Mouse (Mus musculus) intestine, embryonic 15.5 days (tissue): ENCODE results near the gene Ppip5k2. TPM values are rescaled to one million over a fixed set of nuclear protein-coding genes. Genes with fewer than 3 reads are reported as not detected.

ENCODE experiments used
- ATAC-seq: fragments of 200-750 bp; cut with Nextera tagmentation; 2 replicates; pipeline ENCODE4 v1.8.0; 2017; ENCODE audit warnings: moderate TSS enrichment, moderate library complexity
- H3K27ac ChIP-seq: fragments of 300-500 bp; sonication (generic); 2 replicates; pipeline ENCODE4 v1.5.1; 2015; ENCODE audit warnings: mild to moderate bottlenecking, inconsistent platforms
- H3K27me3 ChIP-seq: fragments of 300-500 bp; sonication (generic); replicated peaks from 2 replicates; pipeline ENCODE4 v1.6.1; 2015; ENCODE audit warnings: inconsistent platforms
- H3K36me3 ChIP-seq: fragments of 300-500 bp; sonication (generic); 2 replicates; pipeline ENCODE4 v1.6.1; 2015; ENCODE audit warnings: inconsistent platforms
- H3K4me1 ChIP-seq: fragments of 300-500 bp; sonication (generic); replicated peaks from 2 replicates; pipeline ENCODE4 v1.6.1; 2015; ENCODE audit warnings: inconsistent platforms
- H3K4me2 ChIP-seq: fragments of 300-500 bp; sonication (generic); replicated peaks from 2 replicates; pipeline ENCODE4 v1.6.1; 2015; ENCODE audit warnings: mild to moderate bottlenecking, inconsistent platforms
- H3K4me3 ChIP-seq: fragments of 300-500 bp; sonication (generic); replicated peaks from 2 replicates; pipeline ENCODE4 v1.5.1; 2015; ENCODE audit warnings: inconsistent platforms
- H3K9ac ChIP-seq: fragments of 300-500 bp; sonication (generic); 2 replicates; pipeline ENCODE4 v1.6.1; 2015; ENCODE audit warnings: inconsistent platforms
- H3K9me3 ChIP-seq: fragments of 300-500 bp; sonication (generic); 2 replicates; pipeline ENCODE4 v1.6.1; 2016; ENCODE audit warnings: inconsistent platforms
- WGBS: fragments of 180-500 bp; shearing (Covaris S2); methylation state at CpG from one replicate; pipeline ENCODE4 v1.1.7; 2015; 5-methylcytosine and 5-hydroxymethylcytosine counted together
- polyA plus RNA-seq: library from polyadenylated mRNA; unstranded; fragments of >200 nt; fragmentation: Nextera tagmentation; extraction: Ambion mirVana; gene quantifications from 2 replicates; pipeline ENCODE4 v1.2.1, GENCODE M21; 2015

Gene Ppip5k2
- polyA plus RNA-seq, 1 experiment from 2014 or later: 37.9 TPM

DNA sequence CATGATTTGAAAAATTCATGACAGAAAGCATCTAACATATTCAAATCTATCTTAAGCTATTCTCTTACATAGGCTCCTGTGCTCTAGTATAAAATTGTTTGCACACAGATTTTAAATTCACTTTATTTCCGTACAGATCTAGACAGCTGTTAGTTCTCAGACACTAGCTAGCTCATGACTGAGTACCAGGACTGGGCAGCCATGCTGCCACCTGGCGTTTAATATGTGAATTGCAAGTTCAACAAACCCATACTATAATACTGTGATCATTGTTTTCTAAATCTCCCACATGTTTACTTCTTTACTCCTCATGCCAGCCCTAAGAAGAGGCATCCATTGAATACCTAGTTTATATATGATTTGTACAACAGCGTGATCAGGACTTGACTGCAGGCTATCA lies 81.5 kb downstream of the Ppip5k2 start:
- H3K36me3 ChIP-seq: no peaks in the 10 kb centered on the region
- no peak overlapping the region for H3K9ac ChIP-seq
- 8% methylated on average over 3 of the region's 3 CpGs for WGBS
- H3K4me2 ChIP-seq: no peak overlapping the region
- H3K27ac ChIP-seq: no peak overlapping the region
- ATAC-seq: no peak
- no peak overlapping the region for H3K4me3 ChIP-seq
- H3K4me1 ChIP-seq: no peaks in the 10 kb centered on the region
- H3K27me3 ChIP-seq: no peaks in the 10 kb centered on the region
- no peaks in the 10 kb centered on the region for H3K9me3 ChIP-seq

DNA sequence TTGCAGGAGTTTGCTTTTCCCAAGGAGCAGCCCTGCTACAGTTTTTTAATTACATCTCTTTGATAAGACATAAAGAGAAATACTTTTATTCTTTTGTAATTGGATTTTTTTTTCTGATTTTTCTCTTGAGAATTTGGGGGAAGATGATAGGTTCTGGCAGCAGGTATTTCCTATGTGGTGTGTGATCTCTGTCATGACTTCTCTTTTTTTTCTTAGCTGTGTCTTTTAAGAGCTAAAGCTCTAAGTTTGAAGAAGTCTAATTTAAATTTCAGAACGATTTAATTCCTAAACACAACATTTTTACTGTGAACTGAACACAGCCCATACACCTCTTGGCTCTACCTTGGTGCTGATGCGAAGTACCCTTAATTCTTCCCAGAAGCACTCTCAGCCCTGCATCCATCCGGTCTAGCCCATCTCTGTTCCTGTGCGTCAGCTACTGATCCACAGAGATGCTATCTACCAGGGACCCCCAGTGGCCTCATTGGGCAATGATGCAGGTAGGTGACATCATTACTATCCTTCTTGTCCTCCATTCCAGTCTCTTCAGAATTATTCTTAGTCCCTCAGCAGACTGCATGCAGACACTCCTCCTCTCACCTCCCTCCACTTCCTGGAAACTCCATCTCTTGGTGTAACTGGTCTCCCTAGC lies 93.6 kb downstream of the Ppip5k2 start:
- Histone ChIP-seq H3K4me1 (no peaks in the 10 kb centered on the region), H3K27me3 (no peaks in the 10 kb centered on the region), H3K4me2 (no peak overlapping the region), H3K9me3 (no peaks in the 10 kb centered on the region), H3K9ac (no peak overlapping the region), H3K4me3 (no peak overlapping the region), H3K36me3 (no peaks in the 10 kb centered on the region), H3K27ac (no peak overlapping the region)
- no peak for ATAC-seq
- WGBS: 74% methylated on average over 4 of the region's 4 CpGs

DNA sequence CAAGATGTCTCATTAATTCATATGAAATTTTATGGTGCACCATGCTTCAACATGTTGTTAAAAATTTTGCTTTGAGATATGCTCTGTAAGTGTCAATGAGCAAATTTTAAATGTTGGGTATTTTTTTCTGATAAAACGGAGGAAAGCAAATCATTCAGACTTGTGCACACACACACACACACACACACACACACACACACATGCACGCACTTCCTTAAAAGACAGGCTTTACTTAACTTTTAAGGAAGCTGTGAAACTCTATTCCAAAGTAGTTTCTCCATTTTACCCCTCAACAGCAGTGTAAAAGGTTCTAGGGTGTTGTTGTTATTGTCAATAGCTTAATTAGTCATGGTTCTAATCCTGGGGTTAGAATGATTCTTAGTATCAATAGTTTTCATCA lies 94.1 kb downstream of the Ppip5k2 start:
- H3K9ac ChIP-seq: no peak overlapping the region
- no peaks in the 10 kb centered on the region for H3K36me3 ChIP-seq
- H3K4me1 ChIP-seq: no peaks in the 10 kb centered on the region
- ATAC-seq: no peak
- no peaks in the 10 kb centered on the region for H3K9me3 ChIP-seq
- WGBS: 59% methylated on average over 2 of the region's 2 CpGs
- H3K27ac ChIP-seq: no peak overlapping the region
- no peak overlapping the region for H3K4me2 ChIP-seq
- H3K27me3 ChIP-seq: no peaks in the 10 kb centered on the region
- H3K4me3 ChIP-seq: no peak overlapping the region

DNA sequence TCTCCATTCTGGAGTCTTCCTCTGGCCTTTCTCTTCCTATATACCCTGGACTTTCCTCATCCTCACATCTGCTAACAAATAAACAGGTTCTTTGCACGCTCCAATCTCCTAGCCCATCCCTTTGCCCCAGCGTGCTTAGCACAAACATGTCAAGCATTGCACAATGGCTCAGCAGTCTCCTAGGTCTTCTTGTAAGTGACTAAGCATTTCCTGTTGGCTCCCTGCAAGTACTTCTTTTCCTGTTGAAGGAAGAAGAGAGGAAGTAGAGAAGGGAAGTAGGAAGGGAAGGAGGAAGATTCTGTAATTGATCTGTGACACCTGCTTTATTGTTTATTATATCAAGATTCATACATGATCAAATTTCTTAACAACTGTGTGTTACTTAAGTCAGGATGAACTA lies 97.4 kb downstream of the Ppip5k2 start:
- Histone ChIP-seq H3K9me3 (no peaks in the 10 kb centered on the region), H3K4me3 (no peak overlapping the region), H3K27ac (no peak overlapping the region), H3K9ac (no peak overlapping the region), H3K4me2 (no peak overlapping the region), H3K4me1 (no peaks in the 10 kb centered on the region), H3K27me3 (no peaks in the 10 kb centered on the region), H3K36me3 (no peaks in the 10 kb centered on the region)
- ATAC-seq: no peak
- WGBS: 51% methylated on average over 2 of the region's 2 CpGs

- no peaks in the 10 kb centered on the region for H3K36me3 ChIP-seq
- H3K9ac ChIP-seq: no peak overlapping the region
- ATAC-seq: no peak
- no peak overlapping the region for H3K4me3 ChIP-seq
- H3K4me1 ChIP-seq: no peaks in the 10 kb centered on the region
- WGBS: 91% methylated on average over 1 of the region's 1 CpGs
- H3K4me2 ChIP-seq: no peak overlapping the region
- no peak overlapping the region for H3K27ac ChIP-seq
- H3K27me3 ChIP-seq: no peaks in the 10 kb centered on the region
- H3K9me3 ChIP-seq: no peaks in the 10 kb centered on the region
Observed at GRCm38 (mm10) chr1:97667288-97667687, 102.9 kb downstream of the Ppip5k2 start.

DNA sequence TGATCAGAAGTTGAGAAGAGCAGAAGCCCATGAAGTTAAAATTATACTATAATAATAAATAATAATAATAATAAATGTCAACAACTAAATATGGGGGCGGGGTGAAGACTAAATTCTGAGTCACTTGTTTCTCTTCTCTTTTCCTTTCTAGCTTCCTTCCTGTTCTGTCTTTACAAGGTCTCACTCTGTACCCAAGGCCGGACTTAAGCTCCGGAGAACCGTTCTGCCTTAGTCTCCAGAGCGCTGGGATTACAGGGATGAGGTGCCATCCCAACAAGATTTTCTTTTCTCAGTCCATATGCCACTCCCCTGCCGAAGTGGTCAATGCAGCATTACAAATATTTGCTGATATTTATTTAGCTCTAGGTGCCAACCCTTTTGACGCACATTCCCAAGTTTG lies 107.9 kb downstream of the Ppip5k2 start:
- H3K4me3 ChIP-seq: peak overlapping the region; percentile 92
- H3K9me3 ChIP-seq: no peaks in the 10 kb centered on the region
- peak overlapping the region; percentile 90 for H3K27ac ChIP-seq
- H3K27me3 ChIP-seq: no peaks in the 10 kb centered on the region
- no peaks in the 10 kb centered on the region for H3K36me3 ChIP-seq
- peak overlapping the region; percentile 90 for H3K4me2 ChIP-seq
- no peaks in the 10 kb centered on the region for H3K4me1 ChIP-seq
- 24% methylated on average over 7 of the region's 7 CpGs for WGBS
- peak overlapping the region; percentile 76 for H3K9ac ChIP-seq
- peak; percentile 32; the same call in 1 of the 2 replicates for ATAC-seq

GRCm38 (mm10) chr1:97661406-97662241 lies 108.6 kb downstream of the Ppip5k2 start, which contains the start of gene D1Ertd622e:
D1Ertd622e (minus strand) TSS chr1:97662074.
- H3K36me3 ChIP-seq: no peaks in the 10 kb centered on the region
- peak within 1 kb of the TSS; percentile 76 for H3K9ac ChIP-seq
- no peaks in the 10 kb centered on the region for H3K27me3 ChIP-seq
- H3K4me3 ChIP-seq: peak within 1 kb of the TSS; percentile 92
- no peaks in the 10 kb centered on the region for H3K9me3 ChIP-seq
- under 1% methylated on average over 86 of the region's 106 CpGs for WGBS
- peak; percentile 96 for ATAC-seq
- H3K27ac ChIP-seq: peak within 1 kb of the TSS; percentile 90
- no peaks in the 10 kb centered on the region for H3K4me1 ChIP-seq
- peak within 1 kb of the TSS; percentile 90 for H3K4me2 ChIP-seq

DNA sequence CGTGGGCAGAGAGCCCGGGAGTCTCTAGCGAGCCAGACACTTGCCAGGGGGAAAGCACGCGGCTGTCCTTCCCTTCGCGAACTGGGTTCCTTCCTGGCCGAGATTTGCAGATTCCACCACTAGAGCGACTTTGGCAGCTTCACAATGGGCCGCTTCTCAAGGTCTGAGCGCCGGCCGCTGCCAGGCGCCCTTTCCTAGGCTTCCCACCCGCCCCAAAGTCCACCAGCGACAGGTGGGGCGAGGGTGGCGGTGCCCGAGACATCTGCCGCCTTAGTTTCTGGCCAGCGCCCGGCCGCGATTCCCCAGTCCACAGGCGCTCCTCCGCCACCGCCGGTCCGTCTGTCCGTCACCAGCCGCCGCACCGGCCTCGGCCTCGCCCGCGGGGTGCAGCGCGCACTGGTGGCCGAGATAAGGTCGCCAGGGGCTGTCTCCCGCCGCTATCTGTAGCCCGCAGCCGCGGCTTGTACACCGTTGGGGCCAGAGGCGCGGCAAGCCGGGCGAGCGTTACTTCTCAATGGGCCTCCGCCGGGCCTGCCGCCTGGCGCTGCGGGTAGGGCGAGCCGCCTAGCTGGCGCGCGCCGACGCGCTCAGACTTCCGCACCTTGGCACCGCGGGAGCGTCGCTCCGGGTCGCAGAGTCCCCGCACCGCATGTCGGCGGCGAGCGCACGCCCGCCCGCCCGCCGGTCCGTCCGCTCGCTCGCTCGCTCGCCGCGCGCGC lies 109.4 kb downstream of the Ppip5k2 start:
- ATAC-seq: peak; percentile 72
- H3K27ac ChIP-seq: peak overlapping the region; percentile 90
- H3K9ac ChIP-seq: peak overlapping the region; percentile 76
- peak overlapping the region; percentile 92 for H3K4me3 ChIP-seq
- H3K4me2 ChIP-seq: peak overlapping the region; percentile 90
- H3K27me3 ChIP-seq: no peaks in the 10 kb centered on the region
- no peaks in the 10 kb centered on the region for H3K4me1 ChIP-seq
- no peaks in the 10 kb centered on the region for H3K36me3 ChIP-seq
- under 1% methylated on average over 92 of the region's 93 CpGs for WGBS
- no peaks in the 10 kb centered on the region for H3K9me3 ChIP-seq

GRCm38 (mm10) chr1:97659405-97659804 lies 110.8 kb downstream of the Ppip5k2 start:
- Histone ChIP-seq H3K9me3 (no peaks in the 10 kb centered on the region), H3K27me3 (no peaks in the 10 kb centered on the region), H3K4me3 (no peak overlapping the region), H3K4me2 (no peak overlapping the region; the same call in 1 of the 2 replicates), H3K36me3 (no peaks in the 10 kb centered on the region), H3K4me1 (no peaks in the 10 kb centered on the region), H3K9ac (no peak overlapping the region), H3K27ac (no peak overlapping the region)
- ATAC-seq: no peak
- WGBS: 77% methylated on average over 7 of the region's 7 CpGs

GRCm38 (mm10) chr1:97657786-97658185 lies 112.4 kb downstream of the Ppip5k2 start:
- Histone ChIP-seq H3K4me2 (no peak overlapping the region), H3K9me3 (no peaks in the 10 kb centered on the region), H3K4me3 (no peak overlapping the region), H3K27me3 (no peaks in the 10 kb centered on the region), H3K9ac (no peak overlapping the region), H3K27ac (no peak overlapping the region), H3K4me1 (0 out of 2 replicates have a peak, but pooled peaks cover 3% of the 10 kb centered on the region), H3K36me3 (no peaks in the 10 kb centered on the region)
- 74% methylated on average over 2 of the region's 2 CpGs for WGBS
- ATAC-seq: no peak

DNA sequence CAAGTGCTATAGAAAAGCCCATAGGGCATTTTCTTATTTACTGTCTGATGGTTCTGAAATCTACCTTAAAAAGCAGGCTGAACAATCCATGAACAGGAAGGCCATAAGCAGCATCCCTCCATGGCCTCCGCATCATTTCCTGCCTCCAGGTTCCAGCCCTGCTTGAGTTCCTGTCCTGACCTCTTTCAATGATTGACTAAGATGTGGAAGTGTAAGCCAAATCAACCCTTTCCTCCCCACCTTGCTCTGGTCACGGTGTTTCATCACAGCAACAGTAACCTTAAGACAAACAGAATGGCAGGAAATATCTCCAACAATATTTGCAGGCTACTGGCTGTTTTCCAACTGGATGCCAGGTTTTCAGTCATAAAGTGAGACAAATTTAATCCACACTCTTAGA lies 113.0 kb downstream of the Ppip5k2 start:
- H3K4me1 ChIP-seq: 0 out of 2 replicates have a peak, but pooled peaks cover 3% of the 10 kb centered on the region
- H3K4me3 ChIP-seq: no peak overlapping the region
- H3K9me3 ChIP-seq: no peaks in the 10 kb centered on the region
- no peak overlapping the region for H3K4me2 ChIP-seq
- no peak overlapping the region for H3K27ac ChIP-seq
- no peak for ATAC-seq
- H3K36me3 ChIP-seq: no peaks in the 10 kb centered on the region
- H3K9ac ChIP-seq: no peak overlapping the region
- no peaks in the 10 kb centered on the region for H3K27me3 ChIP-seq
- 49% methylated on average over 2 of the region's 2 CpGs for WGBS
